Mouse (Mus musculus) urinary bladder, adult 2 months (tissue): ENCODE measurements around the gene Asxl1. TPM values are rescaled to one million over a fixed set of nuclear protein-coding genes. Genes with fewer than 3 reads are reported as not detected.

Source experiments
- DNase-seq: peaks from one replicate; pipeline ENCODE4 v3.0.0; 2022; ENCODE audit warnings: low spot score
- polyA plus RNA-seq: library from polyadenylated mRNA; depleted of rRNA; stranded (reverse); fragments of >200 nt; gene quantifications from 2 replicates; pipeline ENCODE4 v1.2.3, GENCODE M21; 2012

Asxl1 gene
- polyA plus RNA-seq, 1 experiment, result 14.5 TPM

GRCm38 (mm10) chr2:153412563-153412962 is 66.9 kb downstream of the Asxl1 start:
- DNase-seq, result no peak

DNA sequence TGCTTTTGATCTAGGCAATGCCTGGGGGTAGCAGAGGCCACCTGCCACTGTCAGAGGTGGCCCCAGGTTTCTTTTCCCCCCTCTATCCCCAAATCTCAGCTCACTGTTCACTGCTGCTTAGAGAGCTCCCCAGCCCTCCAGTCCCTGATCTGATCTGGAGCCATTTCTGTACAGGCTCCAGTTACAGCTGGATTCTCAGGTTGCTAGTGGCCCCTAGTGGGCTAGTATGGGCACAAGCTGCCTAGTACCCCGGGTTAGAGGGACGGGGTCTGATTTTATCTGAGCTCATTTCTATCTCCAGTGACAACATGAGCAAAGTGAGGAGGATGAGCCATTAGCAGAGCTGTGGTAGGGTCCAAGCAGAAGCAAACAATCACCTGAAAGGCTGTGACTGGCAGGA is 69.0 kb downstream of the Asxl1 start:
- DNase-seq, result no peak

DNA sequence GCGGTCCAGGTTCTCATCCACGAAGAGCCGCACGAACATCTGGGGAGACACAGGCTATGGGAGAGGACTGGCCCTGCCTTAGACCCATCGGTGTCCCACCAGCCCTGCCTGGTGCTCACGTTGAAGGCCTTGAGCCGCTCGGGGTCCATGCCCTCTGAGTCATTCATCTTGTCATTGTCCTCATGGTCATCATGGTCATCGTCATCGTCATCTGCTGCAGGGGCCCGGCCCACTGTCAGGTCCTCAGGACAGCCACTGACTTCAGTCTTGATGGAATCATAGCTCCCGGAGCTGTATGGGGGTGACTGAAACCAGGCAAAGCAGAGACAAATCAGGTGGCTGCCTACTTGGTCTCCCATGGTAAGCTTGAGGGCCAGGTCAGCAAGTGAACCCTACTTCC is 72.2 kb downstream of the Asxl1 start:
- no peak for DNase-seq

DNA sequence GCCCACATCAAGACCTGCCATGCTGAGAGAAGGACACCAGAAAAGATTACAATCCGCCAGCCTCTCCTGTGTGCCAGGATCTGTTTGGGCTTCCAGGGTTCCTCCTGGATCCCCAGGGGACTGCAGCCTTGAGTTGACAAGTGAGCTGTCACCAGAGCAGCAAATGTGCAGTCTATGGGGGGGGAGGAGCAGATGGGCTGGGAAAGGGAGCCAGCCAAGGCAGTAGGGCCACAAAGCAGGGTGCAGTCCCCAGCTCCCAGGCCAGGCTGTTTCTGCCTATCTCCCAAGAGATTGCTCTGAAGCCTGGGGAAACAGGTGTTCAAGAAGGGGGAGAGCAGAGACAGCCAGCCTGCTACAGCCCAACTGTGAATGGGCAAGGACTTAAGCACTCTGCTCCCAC is 72.8 kb downstream of the Asxl1 start:
- DNase-seq, result no peak

DNA sequence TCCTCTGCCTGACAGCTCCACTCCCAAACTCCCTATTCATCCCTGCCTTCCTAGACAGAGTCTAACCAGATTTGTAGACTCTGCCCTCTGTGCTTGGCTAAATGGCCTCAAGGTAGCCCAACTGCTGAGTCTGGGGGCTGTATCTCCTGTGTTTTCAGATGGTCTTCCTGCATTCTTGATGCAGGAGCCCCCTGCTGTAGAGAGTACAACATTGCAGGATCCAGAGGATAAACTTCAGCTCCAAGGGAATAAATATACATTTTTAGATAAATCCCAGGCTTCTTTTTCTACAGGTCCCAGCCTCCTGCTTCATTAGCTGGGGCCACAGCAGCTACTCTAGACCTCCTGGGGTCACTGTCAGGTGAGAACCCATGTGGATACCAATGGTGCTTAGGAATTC is 75.6 kb downstream of the Asxl1 start:
- no peak for DNase-seq

GRCm38 (mm10) chr2:153422051-153422450 is 76.4 kb downstream of the Asxl1 start:
- no peak for DNase-seq

- DNase-seq, result no peak
These were observed 77.5 kb downstream of the Asxl1 start for GRCm38 (mm10) chr2:153423113-153423512.

GRCm38 (mm10) chr2:153424557-153424956 is 78.9 kb downstream of the Asxl1 start:
- no peak for DNase-seq

GRCm38 (mm10) chr2:153425124-153425844 is 79.7 kb downstream of the Asxl1 start:
- no peak for DNase-seq

- no peak for DNase-seq
These were observed 80.5 kb downstream of the Asxl1 start for GRCm38 (mm10) chr2:153425998-153426670.

DNA sequence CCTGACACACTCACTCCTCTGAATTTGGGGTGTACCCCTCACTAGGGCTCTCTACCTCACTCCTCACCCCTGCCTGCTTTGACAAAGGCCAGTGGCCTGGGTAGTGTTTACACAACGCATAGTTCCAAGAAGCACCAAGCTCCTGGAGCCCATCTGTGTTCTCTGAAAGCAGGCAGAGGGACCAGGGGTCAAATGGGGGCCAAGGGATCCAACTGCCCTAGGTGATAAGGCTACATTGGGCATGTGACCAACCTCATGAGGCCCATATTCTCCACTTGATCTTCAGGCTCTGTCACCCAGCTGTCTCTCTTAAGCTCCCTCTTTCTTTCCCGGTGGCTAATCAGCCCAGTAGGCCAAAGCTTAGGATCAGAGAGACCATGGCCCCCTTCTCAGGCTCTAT is 81.3 kb downstream of the Asxl1 start:
- no peak for DNase-seq

- DNase-seq, result no peak
These were observed 82.9 kb downstream of the Asxl1 start for GRCm38 (mm10) chr2:153428485-153428884.

DNA sequence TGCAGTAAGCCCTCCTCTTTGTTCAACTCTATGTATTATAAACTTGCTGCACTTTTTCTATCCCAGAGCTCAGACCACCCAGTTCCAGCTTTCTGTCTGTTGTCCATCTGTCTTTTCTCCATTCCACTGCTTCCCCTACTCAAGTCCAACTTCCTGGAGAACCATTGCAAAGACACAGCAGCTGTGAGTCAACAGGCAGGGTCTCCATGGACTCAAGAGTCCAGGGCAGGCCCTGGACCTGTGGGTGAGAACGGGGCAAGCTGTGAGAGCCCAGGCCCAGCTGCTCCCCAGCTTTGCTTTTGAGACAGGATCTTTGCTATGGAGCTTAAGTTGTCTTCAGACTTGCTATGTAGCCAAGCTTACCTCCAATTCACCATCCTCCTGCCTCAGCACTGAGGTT is 84.9 kb downstream of the Asxl1 start:
- DNase-seq, result no peak

- no peak for DNase-seq
These were observed 86.9 kb downstream of the Asxl1 start for GRCm38 (mm10) chr2:153432492-153432891.

DNA sequence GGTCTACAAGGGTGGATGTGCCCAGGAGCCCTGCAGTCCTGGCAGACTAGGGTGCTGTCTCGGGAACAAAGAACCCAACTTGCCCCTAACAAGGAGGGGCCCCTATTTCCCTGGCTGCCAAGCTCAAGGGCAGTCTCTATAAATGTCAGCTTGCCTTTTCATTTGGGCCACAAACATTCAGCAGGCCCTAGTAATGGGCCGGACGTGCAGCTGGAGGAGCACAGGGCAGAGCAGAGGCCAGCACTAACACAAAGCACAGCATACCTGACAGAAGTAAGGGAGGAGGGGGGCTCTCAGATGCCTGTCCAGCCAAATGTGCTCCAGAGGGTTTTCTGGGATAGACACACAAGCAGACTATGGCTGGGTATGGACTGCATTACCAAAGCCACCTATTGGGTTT is 88.2 kb downstream of the Asxl1 start:
- DNase-seq, result no peak

DNA sequence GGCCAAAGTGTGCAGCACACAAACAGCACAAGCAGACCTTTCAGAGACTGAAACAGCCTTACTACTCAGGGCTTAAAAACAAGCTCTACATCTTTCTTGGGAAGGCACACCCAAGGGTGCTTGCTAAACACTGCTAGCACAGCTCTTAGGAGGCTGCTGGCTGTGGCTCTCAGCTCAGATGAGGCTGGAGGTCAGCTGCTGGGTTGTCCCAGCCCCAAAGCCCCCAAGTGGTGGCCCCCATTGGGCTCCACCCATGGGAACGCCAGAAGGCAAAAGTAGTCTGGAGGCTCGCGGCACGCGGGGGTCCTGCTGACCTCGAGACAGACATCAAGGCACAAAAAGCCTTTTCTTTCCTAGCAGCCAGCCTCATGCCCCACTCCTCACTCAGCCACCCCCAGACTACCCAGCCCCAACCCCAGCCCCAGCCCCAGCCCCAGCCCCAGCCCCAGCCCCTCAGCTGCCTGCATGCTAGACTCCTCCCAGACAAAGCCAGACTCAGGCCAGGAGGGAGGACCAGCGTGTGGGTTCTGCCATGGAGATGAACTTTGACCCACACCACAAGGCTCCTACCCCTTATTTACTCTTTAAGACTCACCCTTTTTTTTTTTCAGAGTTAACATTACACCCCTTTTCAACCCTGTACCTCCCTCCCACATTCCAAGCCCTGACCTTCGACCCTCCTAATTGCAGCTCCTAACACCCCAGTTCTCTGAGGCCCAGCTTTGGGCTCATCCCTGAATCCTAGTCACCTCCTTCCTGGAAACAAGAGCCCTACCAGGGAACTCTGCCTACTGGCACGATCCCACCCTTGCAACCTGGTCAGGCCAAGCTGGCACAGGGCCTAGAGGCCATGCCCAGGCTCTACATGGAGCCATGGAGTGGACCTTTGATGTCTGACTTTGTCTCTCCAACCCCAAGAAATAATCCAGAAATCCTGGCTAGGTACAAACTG is 89.5 kb downstream of the Asxl1 start:
- no peak for DNase-seq

DNA sequence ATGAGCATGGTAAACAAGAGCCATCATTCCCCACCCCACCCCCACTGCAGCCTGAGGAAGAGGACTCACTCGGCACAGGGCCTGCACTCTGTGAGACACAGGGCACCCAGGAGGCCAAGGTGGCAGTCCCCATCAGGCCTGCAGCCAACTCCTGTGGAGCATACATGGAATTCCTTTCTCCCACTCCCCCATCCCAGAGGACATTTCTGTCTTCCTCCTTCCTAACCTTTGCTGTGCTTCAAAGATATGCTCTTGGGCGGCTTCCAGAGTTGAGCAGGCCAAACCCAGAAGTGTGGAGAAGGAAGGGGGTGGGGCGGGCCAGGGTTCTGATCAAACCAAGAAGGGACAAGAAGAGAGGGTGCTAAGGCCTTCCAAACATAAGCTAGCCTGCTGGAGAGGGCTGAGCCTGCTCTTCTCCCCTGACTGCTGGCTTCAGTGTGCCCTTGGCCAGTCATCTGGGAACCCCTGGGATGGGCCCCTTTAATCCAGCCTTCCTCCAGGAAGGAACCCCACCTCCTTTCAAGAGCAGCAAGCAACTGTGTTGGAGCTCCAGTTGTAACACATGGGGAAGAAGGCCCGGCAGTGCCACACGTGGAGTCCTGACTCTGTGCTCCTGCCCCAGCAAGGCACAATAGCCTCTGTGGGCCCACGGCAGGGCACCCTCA is 91.1 kb downstream of the Asxl1 start:
- DNase-seq, result no peak

- no peak for DNase-seq
These were observed 91.7 kb downstream of the Asxl1 start for GRCm38 (mm10) chr2:153437306-153437659.

DNA sequence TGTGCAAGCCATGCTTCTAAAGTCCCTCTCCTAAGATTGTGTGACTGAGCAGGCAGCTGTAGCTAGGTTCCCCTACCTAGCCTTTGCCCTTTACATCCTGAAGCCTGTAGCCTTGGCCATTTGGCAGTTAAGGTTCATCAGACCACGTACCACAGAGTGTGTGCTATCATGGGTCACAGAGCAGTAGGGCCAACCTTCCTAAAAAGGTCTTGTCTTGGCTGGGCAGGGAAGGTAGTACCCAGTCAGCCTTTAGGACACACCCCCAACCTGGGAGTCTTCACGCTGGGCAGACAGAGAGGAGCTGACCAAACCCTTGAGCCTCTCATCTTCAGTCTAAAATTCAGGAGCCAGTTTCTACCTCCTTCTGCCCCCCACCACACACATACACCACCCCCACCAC is 95.1 kb downstream of the Asxl1 start:
- DNase-seq, result no peak

DNA sequence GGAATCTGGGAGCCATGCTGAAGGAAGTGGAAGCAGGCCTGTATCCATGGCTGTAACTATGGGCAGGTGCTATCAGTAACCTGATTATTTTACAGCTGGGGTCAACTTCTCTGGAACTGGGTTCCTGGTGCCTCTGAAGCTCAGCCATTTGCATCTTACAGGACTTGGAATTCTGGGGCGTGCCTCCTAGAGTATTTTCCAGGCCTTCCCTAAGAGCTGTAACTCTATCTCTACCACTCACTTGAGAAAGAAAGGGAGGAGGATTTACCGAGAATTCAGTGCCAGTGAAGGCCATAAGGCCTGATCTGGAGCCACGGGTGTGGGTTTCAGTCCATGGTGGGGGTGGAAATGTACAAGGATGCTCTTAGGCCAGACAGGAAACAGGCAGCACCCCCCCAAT is 95.6 kb downstream of the Asxl1 start:
- no peak for DNase-seq

GRCm38 (mm10) chr2:153442720-153443119 is 97.1 kb downstream of the Asxl1 start:
- DNase-seq, result no peak
